Mouse (Mus musculus): Measurements from ENCODE around the gene Mdfi. TPM values are rescaled to one million over a fixed set of nuclear protein-coding genes. Genes with fewer than 3 reads are reported as not detected.

Gene Mdfi
- polyA plus RNA-seq, 1 experiment from 2014 or later, result 12.5 TPM

- Histone ChIP-seq H3K4me1 (peaks cover 24% of the 10 kb centered on the region), H3K9me3 (no peaks in the 10 kb centered on the region), H3K4me3 (no peak overlapping the region), H3K9ac (no peak overlapping the region), H3K27me3 (replicated peaks) (no peaks in the 10 kb centered on the region), H3K4me2 (no peak overlapping the region), H3K27ac (replicated peaks) (no peak overlapping the region), H3K36me3 (peaks cover 85% of the 10 kb centered on the region)
- WGBS, result 83% methylated on average over 13 of the region's 13 CpGs
- ATAC-seq (ENCODE audit: extremely low read depth, insufficient number of reproducible peaks, low FRiP score, low TSS enrichment), result no peak
These were observed 16.3 kb downstream of the Mdfi start for GRCm38 (mm10) chr17:47818038-47818725.

GRCm38 (mm10) chr17:47815446-47815845 lies 19.0 kb downstream of the Mdfi start:
- Histone ChIP-seq H3K9me3 (no peaks in the 10 kb centered on the region), H3K9ac (0 out of 2 replicates have a peak overlapping the region, but pooled peaks have one; percentile 16), H3K4me1 (peaks cover 28% of the 10 kb centered on the region), H3K27me3 (replicated peaks) (no peaks in the 10 kb centered on the region), H3K27ac (replicated peaks) (peak overlapping the region; percentile 75), H3K4me2 (no peak overlapping the region), H3K36me3 (peaks cover 59% of the 10 kb centered on the region), H3K4me3 (no peak overlapping the region)
- 52% methylated on average over 9 of the region's 10 CpGs for WGBS
- no peak for ATAC-seq (ENCODE audit: extremely low read depth, insufficient number of reproducible peaks, low FRiP score, low TSS enrichment)

- 32% methylated on average over 6 of the region's 6 CpGs for WGBS
- ATAC-seq (ENCODE audit: extremely low read depth, insufficient number of reproducible peaks, low FRiP score, low TSS enrichment), result no peak
These were observed 20.0 kb downstream of the Mdfi start for GRCm38 (mm10) chr17:47814496-47814895.

GRCm38 (mm10) chr17:47813616-47814015 lies 20.9 kb downstream of the Mdfi start:
- Histone ChIP-seq H3K9me3 (no peaks in the 10 kb centered on the region), H3K4me3 (no peak overlapping the region), H3K27ac (replicated peaks) (peak overlapping the region; percentile 75), H3K36me3 (peaks cover 41% of the 10 kb centered on the region), H3K4me1 (peaks cover 28% of the 10 kb centered on the region), H3K27me3 (replicated peaks) (no peaks in the 10 kb centered on the region), H3K4me2 (no peak overlapping the region), H3K9ac (no peak overlapping the region)
- 51% methylated on average over 5 of the region's 5 CpGs for WGBS
- peak; percentile 66 for ATAC-seq (ENCODE audit: extremely low read depth, insufficient number of reproducible peaks, low FRiP score, low TSS enrichment)

More at GRCm38 (mm10) chr17:47814496-47814895, 20.0 kb downstream of the Mdfi start:
- no peaks in the 10 kb centered on the region for H3K27me3 ChIP-seq (replicated peaks)
- H3K4me2 ChIP-seq, result no peak overlapping the region
- H3K9me3 ChIP-seq, result no peaks in the 10 kb centered on the region
- peaks cover 28% of the 10 kb centered on the region for H3K4me1 ChIP-seq
- peak overlapping the region; percentile 75 for H3K27ac ChIP-seq (replicated peaks)
- H3K4me3 ChIP-seq, result no peak overlapping the region
- H3K9ac ChIP-seq, result no peak overlapping the region
- peaks cover 50% of the 10 kb centered on the region for H3K36me3 ChIP-seq

GRCm38 (mm10) chr17:47812200-47812599 lies 22.3 kb downstream of the Mdfi start:
- no peaks in the 10 kb centered on the region for H3K27me3 ChIP-seq (replicated peaks)
- no peak for ATAC-seq (ENCODE audit: extremely low read depth, insufficient number of reproducible peaks, low FRiP score, low TSS enrichment)
- WGBS, result 73% methylated on average over 6 of the region's 6 CpGs
- peaks cover 27% of the 10 kb centered on the region for H3K36me3 ChIP-seq
- no peak overlapping the region for H3K9ac ChIP-seq
- H3K4me2 ChIP-seq, result no peak overlapping the region
- peaks cover 28% of the 10 kb centered on the region for H3K4me1 ChIP-seq
- H3K27ac ChIP-seq (replicated peaks), result peak overlapping the region; percentile 75; the same call in 1 of the 2 replicates
- no peaks in the 10 kb centered on the region for H3K9me3 ChIP-seq
- no peak overlapping the region for H3K4me3 ChIP-seq

GRCm38 (mm10) chr17:47811265-47811800 lies 23.2 kb downstream of the Mdfi start:
- peaks cover 20% of the 10 kb centered on the region for H3K36me3 ChIP-seq
- H3K9me3 ChIP-seq, result no peaks in the 10 kb centered on the region
- ATAC-seq (ENCODE audit: extremely low read depth, insufficient number of reproducible peaks, low FRiP score, low TSS enrichment), result no peak
- no peak overlapping the region for H3K27ac ChIP-seq (replicated peaks)
- 78% methylated on average over 15 of the region's 15 CpGs for WGBS
- H3K9ac ChIP-seq, result no peak overlapping the region
- H3K4me3 ChIP-seq, result no peak overlapping the region
- H3K27me3 ChIP-seq (replicated peaks), result no peaks in the 10 kb centered on the region
- peaks cover 28% of the 10 kb centered on the region for H3K4me1 ChIP-seq
- no peak overlapping the region for H3K4me2 ChIP-seq

GRCm38 (mm10) chr17:47806230-47806629 lies 28.3 kb downstream of the Mdfi start:
- peaks cover 16% of the 10 kb centered on the region for H3K4me1 ChIP-seq
- H3K4me2 ChIP-seq, result no peak overlapping the region
- no peak overlapping the region for H3K9ac ChIP-seq
- no peak for ATAC-seq (ENCODE audit: extremely low read depth, insufficient number of reproducible peaks, low FRiP score, low TSS enrichment)
- H3K27me3 ChIP-seq (replicated peaks), result no peaks in the 10 kb centered on the region
- H3K9me3 ChIP-seq, result no peaks in the 10 kb centered on the region
- WGBS, result 57% methylated on average over 9 of the region's 9 CpGs
- H3K27ac ChIP-seq (replicated peaks), result no peak overlapping the region
- H3K36me3 ChIP-seq, result no peaks in the 10 kb centered on the region
- H3K4me3 ChIP-seq, result no peak overlapping the region

GRCm38 (mm10) chr17:47805047-47805835 lies 29.2 kb downstream of the Mdfi start:
- Histone ChIP-seq H3K4me2 (no peak overlapping the region), H3K4me1 (peaks cover 16% of the 10 kb centered on the region), H3K4me3 (no peak overlapping the region), H3K9me3 (no peaks in the 10 kb centered on the region), H3K27ac (replicated peaks) (no peak overlapping the region), H3K9ac (no peak overlapping the region), H3K27me3 (replicated peaks) (no peaks in the 10 kb centered on the region), H3K36me3 (no peaks in the 10 kb centered on the region)
- no peak for ATAC-seq (ENCODE audit: extremely low read depth, insufficient number of reproducible peaks, low FRiP score, low TSS enrichment)
- 52% methylated on average over 13 of the region's 13 CpGs for WGBS

GRCm38 (mm10) chr17:47803662-47804061 lies 30.8 kb downstream of the Mdfi start:
- no peak for ATAC-seq (ENCODE audit: extremely low read depth, insufficient number of reproducible peaks, low FRiP score, low TSS enrichment)
- Histone ChIP-seq H3K27me3 (replicated peaks) (no peaks in the 10 kb centered on the region), H3K4me2 (no peak overlapping the region), H3K9me3 (no peaks in the 10 kb centered on the region), H3K27ac (replicated peaks) (no peak overlapping the region), H3K4me3 (no peak overlapping the region), H3K4me1 (peaks cover 16% of the 10 kb centered on the region), H3K9ac (no peak overlapping the region), H3K36me3 (no peaks in the 10 kb centered on the region)
- WGBS, result 84% methylated on average over 4 of the region's 4 CpGs

- peak overlapping the region; percentile 0; the same call in 1 of the 2 replicates for H3K27ac ChIP-seq (replicated peaks)
- ATAC-seq (ENCODE audit: extremely low read depth, insufficient number of reproducible peaks, low FRiP score, low TSS enrichment), result no peak
- no peak overlapping the region for H3K9ac ChIP-seq
- peaks cover 16% of the 10 kb centered on the region for H3K4me1 ChIP-seq
- WGBS, result 16% methylated on average over 8 of the region's 8 CpGs
- no peaks in the 10 kb centered on the region for H3K9me3 ChIP-seq
- H3K4me3 ChIP-seq, result no peak overlapping the region
- no peak overlapping the region for H3K4me2 ChIP-seq
- H3K36me3 ChIP-seq, result no peaks in the 10 kb centered on the region
- no peaks in the 10 kb centered on the region for H3K27me3 ChIP-seq (replicated peaks)
These were observed 31.7 kb downstream of the Mdfi start for GRCm38 (mm10) chr17:47802806-47803205.

GRCm38 (mm10) chr17:47797383-47797782 lies 37.1 kb downstream of the Mdfi start:
- ATAC-seq (ENCODE audit: extremely low read depth, insufficient number of reproducible peaks, low FRiP score, low TSS enrichment), result no peak
- Histone ChIP-seq H3K27me3 (replicated peaks) (no peaks in the 10 kb centered on the region), H3K27ac (replicated peaks) (no peak overlapping the region), H3K4me3 (no peak overlapping the region), H3K4me1 (peaks cover 36% of the 10 kb centered on the region), H3K36me3 (no peaks in the 10 kb centered on the region), H3K9me3 (no peaks in the 10 kb centered on the region; the same call in 1 of the 2 replicates), H3K4me2 (no peak overlapping the region), H3K9ac (no peak overlapping the region)
- 72% methylated on average over 9 of the region's 9 CpGs for WGBS

Data from heart, embryonic 13.5 days (tissue).